Mouse (Mus musculus): ENCODE data around the gene Mtrf1.
A peak's percentile ranks its signal among the peaks of the same experiment; 100 is the strongest.
"Not testable (repeated sequence)": the region's sequence is repeated elsewhere in the genome, so short reads cannot be mapped to it uniquely, and the experiment has no call there.

Mtrf1 gene

GRCm38 (mm10) chr14:79397321-79398122 lies at the start of gene Mtrf1:
Gene Mtrf1, plus strand, starts transcription at chr14:79397772.
- peak; percentile 82 for DNase-seq (ENCODE audit: low spot score)

- no peak for DNase-seq (ENCODE audit: low spot score)
Observed at GRCm38 (mm10) chr14:79358055-79358454, 39.5 kb upstream of the Mtrf1 start.

- DNase-seq (ENCODE audit: low spot score): peak; percentile 40
Observed at GRCm38 (mm10) chr14:79377041-79377440, 20.5 kb upstream of the Mtrf1 start.

- no peak for DNase-seq (ENCODE audit: low spot score)
Observed at GRCm38 (mm10) chr14:79383120-79383519, 14.5 kb upstream of the Mtrf1 start.

- DNase-seq (ENCODE audit: low spot score): no peak
Observed at GRCm38 (mm10) chr14:79388304-79388703, 9.3 kb upstream of the Mtrf1 start.

- DNase-seq (ENCODE audit: low spot score): no peak
Observed at GRCm38 (mm10) chr14:79389438-79390264, 7.9 kb upstream of the Mtrf1 start.

- DNase-seq (ENCODE audit: low spot score): peak; percentile 97
Observed at GRCm38 (mm10) chr14:79390265-79390926, 7.2 kb upstream of the Mtrf1 start, which contains the start of gene Naa16. Gene Naa16, minus strand, starts transcription at chr14:79390778.

- DNase-seq (ENCODE audit: low spot score): no peak
Observed at GRCm38 (mm10) chr14:79393289-79393688, 4.3 kb upstream of the Mtrf1 start.

- DNase-seq (ENCODE audit: low spot score): peak; percentile 73
Observed at GRCm38 (mm10) chr14:79394564-79394963, 3.0 kb upstream of the Mtrf1 start.

GRCm38 (mm10) chr14:79407641-79408040 lies 10.1 kb downstream of the Mtrf1 start:
- no peak for DNase-seq (ENCODE audit: low spot score)

- no peak for DNase-seq (ENCODE audit: low spot score)
Observed at GRCm38 (mm10) chr14:79409278-79409830, 11.8 kb downstream of the Mtrf1 start.

GRCm38 (mm10) chr14:79410662-79411061 lies 13.1 kb downstream of the Mtrf1 start:
- DNase-seq (ENCODE audit: low spot score): no peak

GRCm38 (mm10) chr14:79413121-79413520 lies 15.5 kb downstream of the Mtrf1 start:
- no peak for DNase-seq (ENCODE audit: low spot score)

- DNase-seq (ENCODE audit: low spot score): peak; percentile 71
Observed at GRCm38 (mm10) chr14:79420083-79420685, 22.6 kb downstream of the Mtrf1 start.

- DNase-seq (ENCODE audit: low spot score): peak; percentile 95
Observed at GRCm38 (mm10) chr14:79425979-79426729, 28.6 kb downstream of the Mtrf1 start, which contains the start of gene Kbtbd7. Gene Kbtbd7, plus strand, starts transcription at chr14:79426511.

- DNase-seq (ENCODE audit: low spot score): not testable (repeated sequence)
Observed at GRCm38 (mm10) chr14:79426730-79427365, 29.3 kb downstream of the Mtrf1 start.

- DNase-seq (ENCODE audit: low spot score): no peak
Observed at GRCm38 (mm10) chr14:79434068-79434467, 36.5 kb downstream of the Mtrf1 start.

GRCm38 (mm10) chr14:79440655-79441054 lies 43.1 kb downstream of the Mtrf1 start:
- no peak for DNase-seq (ENCODE audit: low spot score)

GRCm38 (mm10) chr14:79441441-79441840 lies 43.9 kb downstream of the Mtrf1 start:
- DNase-seq (ENCODE audit: low spot score): no peak

- DNase-seq (ENCODE audit: low spot score): no peak
Observed at GRCm38 (mm10) chr14:79444601-79445000, 47.0 kb downstream of the Mtrf1 start.
